Mouse (Mus musculus) G1E (cell line): Measurements from ENCODE around the gene Tbl3.

Experiments used
- CTCF ChIP-seq: IDR thresholded peaks from 2 replicates; pipeline ENCODE4 v1.5.1; 2012; ENCODE audit warnings: low read depth, low read length, inconsistent platforms, mixed read lengths
- GATA1 ChIP-seq: IDR thresholded peaks from 2 replicates; pipeline ENCODE4 v1.6.1; 2012; ENCODE audit warnings: borderline replicate concordance, low read length, inconsistent platforms, mixed read lengths

GRCm38 (mm10) chr17:24733434-24734050 lies 26.1 kb upstream of the Tbl3 start:
- TF ChIP-seq GATA1 (no peak), CTCF (no peak)
